Mouse (Mus musculus) embryonic fibroblast, embryonic 13.5 days (primary cell): ENCODE data around the gene Ubtd2. TPM values are rescaled to one million over a fixed set of nuclear protein-coding genes. Genes with fewer than 3 reads are reported as not detected.

ENCODE experiments used
- H3K27ac ChIP-seq: 2 replicates; pipeline ENCODE4 v1.5.1; 2012; ENCODE audit warnings: low read length, control low read depth, inconsistent platforms; ENCODE audit not compliant: insufficient read depth
- H3K4me1 ChIP-seq: 2 replicates; pipeline ENCODE4 v1.6.1; 2011; ENCODE audit warnings: low read length; ENCODE audit not compliant: control insufficient read depth, insufficient read depth
- H3K4me3 ChIP-seq: 2 replicates; pipeline ENCODE4 v1.5.1; 2011; ENCODE audit warnings: mild to moderate bottlenecking, control low read depth, low read length; ENCODE audit not compliant: insufficient read depth
- CTCF ChIP-seq: IDR thresholded peaks from 2 replicates; pipeline ENCODE4 v1.5.1; 2011; ENCODE audit warnings: mild to moderate bottlenecking, control low read depth, low read length, moderate library complexity, borderline replicate concordance; ENCODE audit not compliant: insufficient read depth
- POLR2A ChIP-seq: IDR thresholded peaks from 2 replicates; pipeline ENCODE4 v1.6.1; 2011; ENCODE audit warnings: low read depth, mild to moderate bottlenecking, control low read depth, low read length, moderate library complexity
- polyA plus RNA-seq: library from polyadenylated mRNA; stranded (reverse); fragments of >200 nt; gene quantifications from 2 replicates; pipeline ENCODE4 v1.2.4, GENCODE M21; 2011; ENCODE audit warnings: low read depth; ENCODE audit not compliant: missing spikeins, insufficient read length

Gene Ubtd2
- polyA plus RNA-seq, 1 experiment, result 47.0 TPM

DNA sequence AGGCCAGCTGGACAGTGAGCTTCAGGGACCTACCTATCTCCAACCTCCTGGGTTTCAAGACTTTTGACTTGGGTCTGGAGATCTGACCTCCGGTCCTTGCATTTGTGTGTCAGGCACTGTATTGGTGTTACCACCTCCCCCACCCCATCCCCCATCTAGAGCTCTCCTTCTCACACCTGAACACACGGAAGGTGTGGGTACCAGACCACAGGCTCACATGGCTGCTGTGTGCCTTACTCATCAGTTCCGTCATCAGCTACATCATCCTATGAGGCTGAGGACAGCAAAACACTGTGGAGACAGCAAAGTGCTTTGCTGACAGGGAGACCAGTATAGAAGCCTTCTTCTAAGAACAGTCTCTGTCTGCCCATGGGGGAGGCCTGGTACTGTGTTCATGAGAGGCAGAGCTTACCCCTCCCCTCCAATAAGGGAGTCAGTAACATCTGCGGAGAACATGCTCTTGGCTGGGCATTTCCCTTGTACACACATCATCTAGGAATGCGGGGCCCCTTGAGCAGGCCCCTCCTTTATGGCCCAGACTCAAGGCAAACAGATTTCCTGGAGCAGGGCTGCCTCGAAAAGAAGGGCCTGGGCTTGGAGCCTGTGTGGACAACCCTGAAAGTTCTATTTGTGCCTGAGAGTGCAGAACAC lies 19.6 kb upstream of the Ubtd2 start:
- Histone ChIP-seq H3K27ac (peak overlapping the region; percentile 84), H3K4me1 (peaks cover 6% of the 10 kb centered on the region), H3K4me3 (no peak overlapping the region)
- TF ChIP-seq CTCF (no peak), POLR2A (peak; percentile 46; the same call in 1 of the 2 replicates)

DNA sequence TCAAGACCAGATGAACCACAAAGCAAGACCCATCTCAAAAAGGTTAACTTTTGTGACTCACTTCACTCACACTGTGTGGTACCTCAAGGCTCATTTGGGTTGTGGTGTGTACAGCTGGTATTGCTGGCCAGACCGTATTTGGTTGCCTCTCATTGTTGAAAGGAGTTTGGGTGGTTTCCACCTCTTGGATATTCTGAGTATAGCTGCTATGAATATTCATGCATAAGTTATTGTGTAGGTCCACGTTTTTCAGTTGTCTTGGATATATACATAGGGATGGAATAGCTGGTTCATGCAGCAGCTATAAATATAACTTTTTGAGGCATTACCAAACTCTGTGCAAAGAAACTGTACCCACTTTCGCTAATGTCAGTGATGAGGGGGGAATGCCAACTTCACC lies 12.6 kb upstream of the Ubtd2 start:
- H3K4me1 ChIP-seq, result no peaks in the 10 kb centered on the region
- TF ChIP-seq POLR2A (no peak), CTCF (no peak)
- no peak overlapping the region for H3K27ac ChIP-seq
- no peak overlapping the region for H3K4me3 ChIP-seq

DNA sequence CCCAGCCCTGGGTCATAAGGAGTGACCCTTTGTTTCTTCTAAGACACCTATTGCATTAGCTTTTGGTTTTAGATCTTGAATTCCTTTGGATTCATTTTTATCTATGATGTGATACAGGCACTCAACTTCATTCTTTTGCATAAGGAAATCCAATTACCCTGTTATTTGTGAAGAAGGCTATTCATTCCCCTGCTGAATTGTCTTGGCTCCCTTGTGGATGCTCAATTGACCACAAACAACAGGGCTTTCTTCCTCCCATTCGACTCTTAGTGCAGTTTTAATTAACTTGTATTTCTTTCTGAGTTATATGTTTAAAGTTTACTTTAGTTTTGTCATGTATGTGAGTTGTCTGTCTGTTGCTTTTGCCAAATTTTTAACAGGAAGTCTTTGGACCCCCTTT lies 10.9 kb upstream of the Ubtd2 start:
- Histone ChIP-seq H3K4me3 (no peak overlapping the region), H3K4me1 (no peaks in the 10 kb centered on the region), H3K27ac (no peak overlapping the region)
- TF ChIP-seq CTCF, result no peak
- no peak for TF ChIP-seq POLR2A

DNA sequence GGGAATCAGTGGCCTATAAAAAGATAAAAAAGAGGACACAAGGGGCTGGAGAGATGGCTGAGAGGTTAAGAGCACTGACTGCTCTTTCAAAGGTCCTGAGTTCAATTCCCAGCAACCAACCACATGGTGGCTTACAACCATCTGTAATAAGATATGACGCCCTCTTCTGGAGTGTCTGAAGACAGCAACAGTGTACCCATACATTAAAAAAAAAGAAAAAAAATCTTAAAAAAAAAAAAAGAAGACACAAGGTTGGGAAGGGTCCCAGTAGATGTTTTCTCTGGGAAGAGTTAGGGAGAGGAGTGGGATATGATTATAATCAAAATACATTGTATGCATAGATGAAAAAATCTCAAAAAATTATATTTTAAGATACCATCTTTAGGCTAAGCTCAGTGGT lies 10.0 kb upstream of the Ubtd2 start:
- no peaks in the 10 kb centered on the region for H3K4me1 ChIP-seq
- TF ChIP-seq POLR2A, result no peak
- TF ChIP-seq CTCF, result no peak

DNA sequence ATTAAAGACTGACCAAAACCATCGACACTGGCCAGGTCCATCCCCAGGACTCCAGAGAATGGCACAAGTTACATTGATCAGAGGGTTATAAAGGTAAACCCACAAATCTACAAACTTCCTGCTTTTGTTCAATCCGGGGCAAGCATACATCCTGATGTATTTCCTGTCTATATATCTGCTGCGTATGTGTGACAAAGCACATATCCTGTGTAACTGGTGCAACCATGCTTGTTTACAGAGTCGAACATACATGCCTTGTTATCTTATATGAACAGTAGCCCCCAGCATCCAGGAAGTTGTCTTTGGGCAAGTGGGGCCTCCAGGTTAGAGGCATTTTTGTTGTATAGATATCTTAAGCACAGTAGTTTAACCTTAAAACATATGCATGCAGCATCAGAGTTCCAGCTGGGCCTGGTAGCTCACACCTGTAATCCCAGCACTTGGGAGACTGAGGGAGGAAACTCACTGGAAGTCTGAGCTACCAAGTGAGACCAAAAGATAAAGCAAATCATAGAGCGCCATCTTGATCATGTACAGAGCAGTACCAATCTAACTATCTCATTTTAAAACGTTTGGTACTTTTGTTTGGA lies 9.4 kb upstream of the Ubtd2 start:
- Histone ChIP-seq H3K4me1 (no peaks in the 10 kb centered on the region), H3K4me3 (no peak overlapping the region), H3K27ac (no peak overlapping the region)
- TF ChIP-seq POLR2A, result no peak

More for the DNA sequence above, 10.0 kb upstream of the Ubtd2 start:
- Histone ChIP-seq H3K4me3 (no peak overlapping the region), H3K27ac (no peak overlapping the region)

DNA sequence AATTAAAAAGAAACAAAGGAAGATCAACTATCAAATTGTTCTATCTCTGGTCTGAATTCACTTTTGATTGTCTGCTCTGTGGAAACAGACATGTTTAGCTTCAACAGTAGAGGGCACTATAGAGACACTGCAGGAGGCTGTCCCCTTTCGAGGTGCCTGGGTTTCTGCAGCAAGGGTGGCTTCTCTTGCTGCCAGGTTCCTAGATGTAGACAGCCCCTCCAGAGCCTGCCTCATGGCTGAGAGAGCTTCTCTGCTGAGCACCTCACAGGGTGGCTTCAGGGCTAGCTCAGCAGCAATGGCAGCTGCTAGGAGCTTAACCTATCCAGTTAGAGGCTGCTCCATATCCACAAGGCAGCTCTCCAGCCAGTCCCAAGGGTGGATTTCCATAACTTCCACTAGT lies 5.0 kb upstream of the Ubtd2 start:
- no peak for TF ChIP-seq POLR2A
- TF ChIP-seq CTCF, result peak; percentile 44; the same call in 1 of the 2 replicates
- H3K4me1 ChIP-seq, result peaks cover 4% of the 10 kb centered on the region
- H3K4me3 ChIP-seq, result no peak overlapping the region
- H3K27ac ChIP-seq, result no peak overlapping the region

DNA sequence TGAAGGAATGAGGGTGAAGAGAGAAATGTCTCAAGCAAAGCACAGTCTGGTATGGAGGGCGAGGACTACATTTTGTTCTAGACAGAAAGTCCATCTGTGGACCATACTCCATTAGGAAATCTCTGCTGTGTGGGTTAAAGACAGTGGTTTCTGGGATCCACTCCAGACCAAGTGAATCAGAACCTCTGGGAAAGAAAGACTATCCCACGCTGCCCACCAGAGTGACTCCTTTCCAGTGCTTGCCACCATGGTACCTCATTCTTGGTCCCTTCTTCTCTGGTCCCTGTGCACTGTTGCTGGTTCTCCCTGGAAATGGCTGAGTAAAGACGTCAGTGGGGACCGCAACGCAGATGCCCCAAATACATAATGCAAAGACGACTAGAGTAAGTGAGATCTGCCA lies 3.9 kb upstream of the Ubtd2 start:
- Histone ChIP-seq H3K27ac (no peak overlapping the region), H3K4me3 (no peak overlapping the region), H3K4me1 (peaks cover 4% of the 10 kb centered on the region)
- no peak for TF ChIP-seq CTCF
- TF ChIP-seq POLR2A, result no peak

DNA sequence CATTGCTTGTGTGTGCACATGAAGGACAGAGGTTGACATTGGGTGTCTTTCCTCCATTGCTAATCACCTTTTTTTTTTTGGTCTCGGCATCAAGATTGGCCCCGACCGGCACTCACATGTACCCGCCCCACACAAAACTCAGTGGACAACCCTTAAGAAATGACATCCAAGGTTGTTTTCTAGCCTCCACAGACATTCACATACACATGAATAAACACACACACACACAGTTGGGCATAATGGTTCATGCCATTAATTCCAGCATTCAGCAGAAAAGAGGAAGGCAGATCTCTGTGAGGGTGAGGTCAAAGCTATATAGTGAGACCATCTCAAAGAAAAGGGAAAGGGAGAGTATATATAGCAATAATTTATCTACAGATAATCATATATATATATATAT lies 2.4 kb upstream of the Ubtd2 start:
- H3K4me3 ChIP-seq, result no peak overlapping the region

DNA sequence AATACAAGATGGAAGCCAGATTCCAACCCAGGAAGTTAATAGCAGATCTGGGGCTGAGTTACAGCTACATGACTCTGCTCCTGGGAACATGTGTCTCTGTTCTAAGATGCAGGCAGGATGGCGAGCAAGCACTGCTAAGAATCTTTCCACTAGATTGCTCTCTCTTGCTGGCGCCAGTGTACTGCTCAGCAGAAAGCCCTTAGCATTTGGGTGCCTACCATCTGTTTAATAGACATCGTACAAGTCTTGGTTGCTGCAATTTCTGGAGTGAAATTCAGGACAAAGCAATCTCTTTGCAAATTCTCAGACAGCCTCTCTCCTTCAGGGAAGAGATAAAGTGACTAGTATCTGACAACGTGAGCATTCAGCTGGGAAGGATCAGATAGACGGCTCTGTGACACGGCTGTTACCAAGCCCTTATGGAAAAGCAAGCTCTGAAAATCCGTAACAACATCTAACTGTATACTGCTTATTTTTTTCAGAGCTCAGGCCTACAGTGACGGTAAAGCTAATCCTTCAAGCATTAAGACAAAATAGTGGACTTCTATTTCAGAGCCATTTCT lies 1.7 kb upstream of the Ubtd2 start:
- no peak overlapping the region for H3K4me3 ChIP-seq
- TF ChIP-seq POLR2A (no peak), CTCF (no peak)
- H3K27ac ChIP-seq, result peak overlapping the region; percentile 68
- H3K4me1 ChIP-seq, result peaks cover 4% of the 10 kb centered on the region

More for the DNA sequence above, 2.4 kb upstream of the Ubtd2 start:
- Histone ChIP-seq H3K27ac (no peak overlapping the region), H3K4me1 (peaks cover 4% of the 10 kb centered on the region)
- TF ChIP-seq CTCF (no peak), POLR2A (no peak)

DNA sequence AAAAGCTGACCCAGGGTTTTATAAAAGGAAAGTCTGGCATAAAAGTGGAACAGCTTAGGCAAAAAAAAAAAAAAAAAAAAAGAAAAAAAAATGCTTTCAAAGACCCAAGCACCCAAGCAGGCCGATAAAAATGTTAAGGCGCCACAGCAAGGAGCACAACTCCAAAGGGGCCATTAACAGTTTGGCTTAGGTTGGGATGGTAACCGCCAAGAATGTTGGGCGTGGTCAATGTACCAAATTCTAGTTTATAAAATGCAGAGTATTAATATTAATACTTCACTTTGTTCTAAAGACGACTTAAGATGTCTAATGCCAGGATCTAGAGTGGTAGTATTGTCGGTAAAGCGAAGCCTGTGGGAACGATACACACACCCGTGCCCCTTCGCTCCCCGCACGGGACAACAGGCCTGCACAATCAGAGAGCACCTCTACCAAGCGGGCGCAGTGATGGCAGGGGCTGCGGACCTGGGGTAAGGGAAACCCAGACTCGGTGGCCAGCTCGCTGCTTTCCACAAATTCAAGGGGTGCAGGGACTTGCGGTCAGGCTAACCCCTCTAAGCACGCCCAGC lies 855 bp upstream of the Ubtd2 start:
- Histone ChIP-seq H3K4me3 (peak overlapping the region; percentile 90), H3K27ac (peak overlapping the region; percentile 86), H3K4me1 (peaks cover 4% of the 10 kb centered on the region)
- TF ChIP-seq CTCF (no peak), POLR2A (no peak)
